Mouse (Mus musculus): ENCODE data around the gene Spata17. TPM values are rescaled to one million over a fixed set of nuclear protein-coding genes. Genes with fewer than 3 reads are reported as not detected.

The Spata17 gene
- polyA plus RNA-seq, 1 experiment from 2014 or later: 0.96 TPM

Other genes with a start within 250 kb of the Spata17 start
- gene D1Pas1, start 248.0 kb downstream of the Spata17 start, polyA plus RNA-seq (2015; fragmentation: Nextera tagmentation; extraction: Ambion mirVana): 0.15 and 0.30 TPM in 2 replicates
- 10.8 and 12.4 TPM in 2 replicates for gene Gpatch2, start within 50 bp of the Spata17 start, polyA plus RNA-seq (2015; fragmentation: Nextera tagmentation; extraction: Ambion mirVana)

All from heart, embryonic 15.5 days (tissue).